Mouse (Mus musculus): Measurements from ENCODE around the gene Rbfox1.

- TF ChIP-seq CTCF (IDR thresholded peaks at IDR 0.05; ENCODE audit: control insufficient read depth, insufficient read depth, insufficient read length) = no peak
- TF ChIP-seq CEBPB (IDR thresholded peaks at IDR 0.05; ENCODE audit: low read depth) = no peak
- no peak for TF ChIP-seq MYOD1 (IDR thresholded peaks at IDR 0.05; ENCODE audit: control insufficient read depth, insufficient read length, low read depth)
- TF ChIP-seq MAX (IDR thresholded peaks at IDR 0.05) = no peak
Measured at GRCm38 (mm10) chr16:7154671-7155070, 1269.5 kb downstream of the Rbfox1 start.

All from C2C12 (cell line).